Mouse (Mus musculus): ENCODE measurements around the gene Insl3.
"Not testable (repeated sequence)": the region's sequence is repeated elsewhere in the genome, so short reads cannot be mapped to it uniquely, and the experiment has no call there.

The Insl3 gene

GRCm38 (mm10) chr8:71676803-71677202 is 12.2 kb upstream of the Insl3 start:
- DNase-seq (ENCODE audit: low read depth, low spot score): no peak

GRCm38 (mm10) chr8:71677555-71677954 is 11.5 kb upstream of the Insl3 start:
- DNase-seq (ENCODE audit: low read depth, low spot score): no peak

GRCm38 (mm10) chr8:71678216-71678615 is 10.8 kb upstream of the Insl3 start:
- DNase-seq (ENCODE audit: low read depth, low spot score): no peak

- no peak for DNase-seq (ENCODE audit: low read depth, low spot score)
These were observed 9.9 kb upstream of the Insl3 start for GRCm38 (mm10) chr8:71679116-71679515.

GRCm38 (mm10) chr8:71679550-71680168 is 9.4 kb upstream of the Insl3 start:
- no peak for DNase-seq (ENCODE audit: low read depth, low spot score)

GRCm38 (mm10) chr8:71680471-71680870 is 8.5 kb upstream of the Insl3 start:
- no peak for DNase-seq (ENCODE audit: low read depth, low spot score)

- no peak for DNase-seq (ENCODE audit: low read depth, low spot score)
These were observed 7.6 kb upstream of the Insl3 start for GRCm38 (mm10) chr8:71681369-71681915.

- DNase-seq (ENCODE audit: low read depth, low spot score): no peak
These were observed 6.2 kb upstream of the Insl3 start for GRCm38 (mm10) chr8:71682832-71683231.

- DNase-seq (ENCODE audit: low read depth, low spot score): no peak
These were observed 4.3 kb upstream of the Insl3 start for GRCm38 (mm10) chr8:71684701-71685100.

GRCm38 (mm10) chr8:71685573-71685972 is 3.4 kb upstream of the Insl3 start:
- no peak for DNase-seq (ENCODE audit: low read depth, low spot score)

GRCm38 (mm10) chr8:71686143-71686734 is 2.8 kb upstream of the Insl3 start:
- DNase-seq (ENCODE audit: low read depth, low spot score): no peak

GRCm38 (mm10) chr8:71687616-71688015 is 1.4 kb upstream of the Insl3 start:
- DNase-seq (ENCODE audit: low read depth, low spot score): no peak

- peak; percentile 88 for DNase-seq (ENCODE audit: low read depth, low spot score)
These were observed 3.5 kb downstream of the Insl3 start for GRCm38 (mm10) chr8:71692509-71692908.

GRCm38 (mm10) chr8:71693166-71694041 is 4.4 kb downstream of the Insl3 start:
- DNase-seq (ENCODE audit: low read depth, low spot score): peak; percentile 65

GRCm38 (mm10) chr8:71695456-71695855 is 6.4 kb downstream of the Insl3 start:
- not testable (repeated sequence) for DNase-seq (ENCODE audit: low read depth, low spot score)

- DNase-seq (ENCODE audit: low read depth, low spot score): no peak
These were observed 11.7 kb downstream of the Insl3 start for GRCm38 (mm10) chr8:71700493-71701269.

GRCm38 (mm10) chr8:71701414-71702086 is 12.5 kb downstream of the Insl3 start, which contains the start of gene B3gnt3:
B3gnt3 (minus strand) TSS chr8:71701789.
- DNase-seq (ENCODE audit: low read depth, low spot score): no peak

- DNase-seq (ENCODE audit: low read depth, low spot score): peak; percentile 42
These were observed 13.0 kb downstream of the Insl3 start for GRCm38 (mm10) chr8:71702087-71702432.

GRCm38 (mm10) chr8:71702923-71703322 is 13.9 kb downstream of the Insl3 start:
- DNase-seq (ENCODE audit: low read depth, low spot score): no peak

- not testable (repeated sequence) for DNase-seq (ENCODE audit: low read depth, low spot score)
These were observed 14.4 kb downstream of the Insl3 start for GRCm38 (mm10) chr8:71703400-71703799.

GRCm38 (mm10) chr8:71707874-71708273 is 18.9 kb downstream of the Insl3 start:
- peak; percentile 67 for DNase-seq (ENCODE audit: low read depth, low spot score)

Measured in CD4-positive helper T cell, adult 2 months (primary cell).